Mouse (Mus musculus): ENCODE data around the gene Tubb4a.

GRCm38 (mm10) chr17:57095855-57096622, 8.5 kb upstream of the Tubb4a start:
- TF ChIP-seq CTCF (IDR thresholded peaks at IDR 0.05; ENCODE audit: extremely low read depth, insufficient read depth, insufficient read length, insufficient replicate concordance) = no peak
- TF ChIP-seq POLR2A (IDR thresholded peaks at IDR 0.05; ENCODE audit: low read depth, low read length) = no peak
